Mouse (Mus musculus): ENCODE measurements around the gene Sf3b3. TPM values are rescaled to one million over a fixed set of nuclear protein-coding genes. Genes with fewer than 3 reads are reported as not detected.

Gene Sf3b3
- total RNA-seq, 2 experiments from 2014 or later = 61.8 to 66.5 TPM

DNA sequence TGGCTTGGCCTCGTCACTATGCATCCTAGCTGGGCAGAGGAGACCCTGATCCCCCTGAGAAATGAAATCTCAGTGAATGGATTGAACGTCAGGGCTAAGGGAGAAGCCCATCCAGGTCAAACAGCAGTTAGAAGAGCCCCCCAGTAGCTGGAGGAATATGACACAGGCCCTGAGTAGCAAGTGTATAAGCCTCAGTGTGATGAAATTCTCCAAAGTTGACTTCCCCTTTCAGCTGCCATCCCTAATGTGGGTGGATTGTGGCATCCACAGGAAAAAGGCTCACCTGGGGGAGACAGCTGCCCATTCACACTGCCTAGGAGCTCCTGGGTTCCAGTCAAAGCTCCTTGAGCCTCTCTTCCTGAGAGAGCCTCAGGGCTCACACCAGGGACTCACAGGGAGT is 61.2 kb downstream of the Sf3b3 start:
- Histone ChIP-seq H3K27ac (no peak overlapping the region), H3K4me3 (no peak overlapping the region)
- intact Hi-C loops (cut with DNase I) = no loop called here
- TF ChIP-seq CTCF (IDR thresholded peaks at IDR 0.05) = no peak
- DNase-seq (ENCODE audit: extremely low spot score in 1 of 2, low spot score in 2 of 2) = no peak

DNA sequence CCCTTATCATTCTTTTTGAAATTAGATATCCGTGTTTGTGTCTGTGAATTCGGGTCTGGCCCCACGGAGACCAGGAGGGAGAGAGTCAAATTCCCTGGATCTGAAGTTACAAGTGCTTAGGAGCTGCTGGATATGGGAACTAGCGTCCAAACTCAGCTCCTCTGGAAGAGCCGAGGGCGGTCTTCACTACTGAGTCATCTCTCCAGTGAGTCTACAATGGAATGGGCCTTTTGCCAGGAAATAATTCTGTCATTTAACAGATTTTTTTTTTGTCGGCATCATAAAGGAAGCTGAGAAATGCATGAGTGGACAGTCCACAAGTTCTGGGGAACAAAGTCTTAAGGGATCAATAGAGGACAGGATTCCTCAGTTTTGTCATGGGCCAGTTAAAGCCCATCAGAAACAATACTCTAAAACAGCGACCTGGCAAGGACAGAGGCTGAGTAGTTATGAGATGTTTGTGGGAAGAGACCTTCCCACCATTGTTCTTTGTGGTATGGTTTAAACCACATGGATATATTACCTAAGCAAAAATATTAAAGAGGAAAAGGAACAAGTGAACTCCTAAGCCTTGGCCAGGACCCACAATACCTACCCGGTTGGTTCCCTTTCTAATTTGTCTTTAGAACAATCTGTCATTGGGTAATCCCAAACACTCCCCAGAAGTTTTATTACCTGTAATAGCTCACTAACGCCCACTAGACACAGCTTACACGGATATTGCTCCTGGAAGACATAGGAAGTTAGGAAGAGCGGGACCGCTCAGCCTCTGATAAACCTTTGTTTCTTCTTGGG is 66.5 kb downstream of the Sf3b3 start:
- intact Hi-C loops (cut with DNase I) = no loop called here
- DNase-seq (ENCODE audit: extremely low spot score in 1 of 2, low spot score in 2 of 2) = no peak

DNA sequence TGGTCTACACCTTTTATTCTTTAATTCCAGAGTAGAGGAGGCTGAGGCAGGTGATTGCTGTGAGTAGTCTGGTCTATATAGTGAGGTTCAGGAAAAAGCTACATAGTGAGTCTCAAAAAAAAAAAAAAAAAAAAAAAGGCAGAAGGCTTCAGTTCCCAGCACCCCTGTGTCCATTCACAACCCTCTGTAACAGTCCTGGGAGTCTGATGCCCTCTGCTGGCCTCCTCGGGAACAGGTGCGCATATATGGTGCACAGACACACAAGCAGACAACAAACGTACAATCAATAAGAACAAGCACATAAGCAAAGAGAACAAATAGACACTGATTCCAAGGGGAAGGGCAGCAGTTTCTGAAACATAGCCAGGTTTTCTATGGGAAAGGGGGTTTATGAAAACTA is 70.3 kb downstream of the Sf3b3 start:
- Histone ChIP-seq H3K27ac (no peak overlapping the region), H3K4me3 (no peak overlapping the region)
- TF ChIP-seq CTCF (IDR thresholded peaks at IDR 0.05) = no peak; the same call in 1 of the 2 replicates
- intact Hi-C loops (cut with DNase I) = no loop called here
- DNase-seq (ENCODE audit: extremely low spot score in 1 of 2, low spot score in 2 of 2) = no peak

More for the DNA sequence above, 66.5 kb downstream of the Sf3b3 start:
- H3K27ac ChIP-seq = no peak overlapping the region
- H3K4me3 ChIP-seq = no peak overlapping the region
- TF ChIP-seq CTCF (IDR thresholded peaks at IDR 0.05) = no peak

DNA sequence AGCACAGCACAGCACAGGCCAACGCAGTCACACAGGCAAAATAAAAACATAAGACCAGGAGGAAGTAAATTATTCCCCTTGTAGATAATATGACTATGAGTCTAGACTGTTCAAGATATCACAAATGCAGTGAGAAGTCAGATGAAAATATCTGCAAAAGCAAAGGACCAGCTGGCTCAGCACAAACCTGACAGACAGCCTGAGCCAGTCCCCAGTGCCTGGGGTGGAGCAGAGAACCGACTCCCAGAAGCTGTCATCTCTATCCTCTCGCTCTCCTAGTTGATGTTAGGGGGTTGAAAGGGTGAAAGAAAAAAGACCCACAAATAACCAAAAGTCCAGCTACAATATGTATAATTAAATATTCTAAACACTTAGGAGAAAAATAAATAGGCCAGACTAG is 70.9 kb downstream of the Sf3b3 start:
- TF ChIP-seq CTCF (IDR thresholded peaks at IDR 0.05) = no peak
- Histone ChIP-seq H3K27ac (no peak overlapping the region), H3K4me3 (no peak overlapping the region)
- no peak for DNase-seq (ENCODE audit: extremely low spot score in 1 of 2, low spot score in 2 of 2)
- intact Hi-C loops (cut with DNase I) = no loop called here

DNA sequence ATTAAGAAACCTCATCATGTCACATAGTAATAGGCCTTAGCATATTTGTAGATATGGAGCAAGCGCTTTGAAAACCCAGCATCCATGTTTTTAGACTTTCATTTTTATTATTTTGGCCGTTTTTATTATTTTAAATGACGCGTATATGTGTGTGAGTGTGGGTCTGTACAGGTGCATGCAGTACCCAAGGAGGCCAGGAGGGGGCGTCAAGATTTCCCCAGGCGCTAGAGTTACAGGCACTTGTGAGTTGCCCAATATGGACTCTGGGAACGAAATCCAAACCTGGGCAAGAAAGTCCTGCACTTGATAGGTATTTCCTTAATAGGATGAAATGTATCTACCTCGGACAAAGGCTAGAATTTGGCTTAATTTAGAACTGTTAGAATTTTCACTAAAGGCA is 71.3 kb downstream of the Sf3b3 start:
- DNase-seq (ENCODE audit: extremely low spot score in 1 of 2, low spot score in 2 of 2) = no peak
- peak; percentile 51 for TF ChIP-seq CTCF (IDR thresholded peaks at IDR 0.05)
- Histone ChIP-seq H3K27ac (no peak overlapping the region), H3K4me3 (no peak overlapping the region)
- intact Hi-C loops (cut with DNase I) = no loop called here

DNA sequence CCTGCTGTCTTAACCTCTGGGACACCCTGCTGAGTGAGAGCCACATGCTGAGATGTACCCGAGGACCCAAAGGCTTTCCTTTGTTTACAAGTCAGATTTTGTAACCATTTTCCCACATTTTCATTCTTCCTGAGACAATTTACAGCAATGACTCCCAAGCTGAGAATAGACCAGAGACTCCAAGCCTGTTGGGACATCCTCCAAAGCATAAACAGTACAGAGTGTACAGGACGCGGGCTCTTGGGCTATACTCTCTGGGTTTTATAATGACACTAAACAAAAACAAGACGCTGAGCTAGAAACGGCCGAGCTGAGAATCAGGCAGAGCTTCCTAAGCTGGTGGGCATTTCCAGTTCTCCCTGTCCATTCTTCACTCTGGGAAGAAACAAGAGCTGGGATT is 71.9 kb downstream of the Sf3b3 start:
- intact Hi-C loops (cut with DNase I) = no loop called here
- no peak overlapping the region for H3K4me3 ChIP-seq
- H3K27ac ChIP-seq = no peak overlapping the region
- no peak for TF ChIP-seq CTCF (IDR thresholded peaks at IDR 0.05)
- DNase-seq (ENCODE audit: extremely low spot score in 1 of 2, low spot score in 2 of 2) = no peak

DNA sequence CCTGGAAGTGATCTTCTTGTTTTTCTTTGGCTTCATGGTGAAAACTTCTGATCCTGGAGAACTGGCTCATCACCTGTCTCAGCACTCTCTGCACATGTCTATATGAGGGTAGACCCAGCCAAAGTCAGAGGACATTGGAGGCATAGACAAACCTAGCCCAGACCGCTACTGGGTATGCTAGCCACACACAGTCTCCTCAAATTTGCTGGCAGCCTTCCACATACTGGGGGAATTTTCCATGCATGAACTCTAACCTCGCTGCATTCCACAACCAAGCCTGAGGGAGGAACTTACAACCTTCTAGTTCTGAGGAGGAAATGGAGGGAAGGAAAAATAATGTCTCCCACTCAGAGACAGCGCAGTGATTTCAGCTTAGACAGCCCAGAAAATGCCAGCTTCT is 72.5 kb downstream of the Sf3b3 start:
- intact Hi-C loops (cut with DNase I) = no loop called here
- no peak overlapping the region for H3K4me3 ChIP-seq
- DNase-seq (ENCODE audit: extremely low spot score in 1 of 2, low spot score in 2 of 2) = no peak
- H3K27ac ChIP-seq = no peak overlapping the region
- TF ChIP-seq CTCF (IDR thresholded peaks at IDR 0.05) = no peak

DNA sequence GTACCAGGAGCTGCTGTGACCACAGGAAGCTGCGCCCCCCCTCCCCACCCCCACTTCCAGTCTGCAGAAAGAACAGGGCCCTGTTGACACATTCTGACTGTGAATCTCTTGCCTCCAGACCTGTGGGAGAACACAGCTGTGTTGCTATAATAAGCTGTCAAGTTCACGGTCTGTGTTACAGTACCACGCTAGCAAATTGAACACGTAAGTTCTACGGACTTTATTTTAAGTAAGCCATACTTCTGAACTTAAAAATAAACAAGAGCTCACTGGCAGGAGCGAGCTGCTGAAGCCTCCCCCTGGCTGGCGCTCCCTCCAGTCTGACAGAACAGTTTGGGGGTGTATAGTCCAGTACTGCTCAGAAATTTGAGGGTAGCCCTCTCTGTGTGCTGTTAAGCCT is 74.1 kb downstream of the Sf3b3 start:
- intact Hi-C loops (cut with DNase I) = no loop called here
- DNase-seq (ENCODE audit: extremely low spot score in 1 of 2, low spot score in 2 of 2) = no peak
- TF ChIP-seq CTCF (IDR thresholded peaks at IDR 0.05) = no peak; the same call in 1 of the 2 replicates
- Histone ChIP-seq H3K27ac (no peak overlapping the region), H3K4me3 (no peak overlapping the region)

DNA sequence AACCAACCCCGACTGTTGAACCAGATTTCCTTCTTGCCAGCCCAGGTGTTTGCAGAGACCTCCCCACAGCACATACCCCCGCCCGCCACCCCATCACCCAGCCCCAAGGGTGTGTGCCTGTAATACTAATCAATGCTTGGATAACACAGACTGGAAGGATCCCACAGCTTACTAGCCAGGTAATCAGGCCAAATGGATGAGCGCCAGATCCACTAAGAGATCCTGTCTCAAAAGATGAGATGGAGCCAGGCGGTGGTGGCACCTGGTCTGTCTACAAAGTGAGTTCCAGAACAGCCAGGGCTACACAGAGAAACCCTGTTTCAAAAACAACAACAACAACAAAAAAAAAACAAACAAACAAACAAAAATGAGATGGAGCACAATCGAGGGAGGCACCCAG is 79.3 kb downstream of the Sf3b3 start:
- Histone ChIP-seq H3K27ac (no peak overlapping the region), H3K4me3 (no peak overlapping the region)
- DNase-seq (ENCODE audit: extremely low spot score in 1 of 2, low spot score in 2 of 2) = no peak
- intact Hi-C loops (cut with DNase I) = no loop called here
- TF ChIP-seq CTCF (IDR thresholded peaks at IDR 0.05) = no peak

DNA sequence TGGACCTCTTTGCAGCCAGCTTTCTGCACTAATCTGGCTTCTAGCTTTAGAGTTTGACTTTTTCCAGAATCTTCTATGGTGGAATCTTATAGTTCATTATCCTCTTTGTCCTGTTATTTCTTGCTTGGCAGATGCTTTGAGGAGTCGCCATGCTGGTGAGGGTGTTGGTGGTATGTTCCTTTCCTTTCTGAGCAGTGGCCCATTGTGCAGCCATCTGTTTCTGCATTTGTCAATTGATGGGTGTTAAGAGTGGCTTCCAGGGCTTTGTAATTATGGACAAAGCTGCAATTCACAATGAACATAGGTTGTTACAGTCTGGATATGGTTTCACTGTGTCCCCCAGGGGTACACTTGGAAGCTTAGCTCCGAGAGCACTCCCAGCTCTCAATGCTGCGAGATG is 81.9 kb downstream of the Sf3b3 start:
- no peak for DNase-seq (ENCODE audit: extremely low spot score in 1 of 2, low spot score in 2 of 2)
- Histone ChIP-seq H3K4me3 (no peak overlapping the region), H3K27ac (no peak overlapping the region)
- no peak for TF ChIP-seq CTCF (IDR thresholded peaks at IDR 0.05)
- intact Hi-C loops (cut with DNase I) = no loop called here

DNA sequence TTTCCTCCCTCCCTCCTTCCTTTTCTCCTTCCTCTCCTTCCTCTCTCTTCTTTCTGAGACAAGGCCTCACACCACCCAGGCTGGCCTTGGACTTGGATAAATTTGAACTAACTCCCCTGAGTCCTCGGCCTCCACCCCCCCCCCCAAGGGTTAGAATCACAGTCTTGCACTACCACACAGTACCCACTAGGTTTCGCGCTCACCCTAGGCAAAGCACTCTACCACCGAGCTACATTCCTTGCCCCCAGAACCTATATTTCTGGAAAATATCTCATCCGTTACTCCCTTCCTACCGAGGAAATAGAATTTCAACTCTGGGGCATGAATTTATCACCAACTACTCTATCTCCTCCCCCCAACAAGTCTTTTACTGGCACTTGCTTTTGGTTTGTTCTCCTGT is 84.6 kb downstream of the Sf3b3 start:
- no peak for DNase-seq (ENCODE audit: extremely low spot score in 1 of 2, low spot score in 2 of 2)
- intact Hi-C loops (cut with DNase I) = no loop called here
- Histone ChIP-seq H3K4me3 (no peak overlapping the region), H3K27ac (no peak overlapping the region)
- peak; percentile 12 for TF ChIP-seq CTCF (IDR thresholded peaks at IDR 0.05)

DNA sequence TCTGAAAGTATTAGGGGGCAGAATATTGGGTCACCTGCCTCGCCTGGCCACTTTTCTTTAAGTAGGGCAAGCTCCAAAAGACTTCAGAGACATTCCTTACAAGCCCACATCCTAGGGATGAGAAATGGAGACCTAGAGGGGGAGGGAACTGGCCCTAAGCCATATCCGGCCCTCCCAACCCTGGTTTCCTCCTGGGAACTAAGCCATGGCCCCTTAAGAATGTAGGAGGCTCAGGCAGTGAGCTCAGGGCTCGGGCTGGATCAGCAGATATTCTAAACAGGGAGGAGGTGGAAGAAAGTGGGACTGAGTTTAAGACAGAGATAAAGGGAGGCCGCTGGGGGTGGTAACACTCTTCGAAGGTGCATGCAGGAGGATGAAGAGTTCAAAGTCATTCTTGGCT is 85.4 kb downstream of the Sf3b3 start:
- Histone ChIP-seq H3K4me3 (no peak overlapping the region), H3K27ac (no peak overlapping the region)
- intact Hi-C loops (cut with DNase I) = no loop called here
- DNase-seq (ENCODE audit: extremely low spot score in 1 of 2, low spot score in 2 of 2) = no peak
- no peak for TF ChIP-seq CTCF (IDR thresholded peaks at IDR 0.05)

DNA sequence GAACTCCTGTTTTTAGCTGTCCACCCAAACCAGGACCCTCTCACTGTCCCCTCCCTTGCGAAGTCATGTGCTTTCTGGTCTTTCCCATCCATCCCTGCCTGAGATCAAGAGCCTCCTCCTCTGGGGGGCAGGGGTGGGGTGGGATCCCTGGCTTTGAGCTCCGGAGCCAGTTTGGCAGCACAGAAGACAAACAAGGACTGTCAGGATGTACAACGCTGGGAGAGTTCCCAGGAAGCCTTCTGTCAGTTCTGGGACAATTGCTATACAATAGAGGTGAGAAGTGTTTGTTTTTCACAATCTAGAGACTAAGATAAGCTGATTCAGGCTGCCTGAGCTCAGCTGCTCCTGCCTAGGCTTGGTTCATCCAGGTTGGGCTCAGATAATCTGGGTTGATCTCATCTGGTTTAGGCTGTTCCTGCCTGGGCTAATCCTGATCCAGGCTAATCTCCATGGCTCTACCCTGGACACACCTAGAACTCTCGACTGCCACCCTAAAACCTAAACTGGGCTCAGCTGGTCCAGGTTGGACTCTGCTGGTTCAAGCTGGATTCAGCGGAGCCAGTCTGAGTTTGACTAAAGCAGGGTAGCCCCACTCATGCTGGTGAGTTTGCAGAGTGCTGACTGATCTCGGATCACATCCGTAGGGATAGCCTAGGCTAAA is 86.2 kb downstream of the Sf3b3 start:
- no peak for TF ChIP-seq CTCF (IDR thresholded peaks at IDR 0.05)
- Histone ChIP-seq H3K27ac (no peak overlapping the region), H3K4me3 (no peak overlapping the region)
- no peak for DNase-seq (ENCODE audit: extremely low spot score in 1 of 2, low spot score in 2 of 2)
- intact Hi-C loops (cut with DNase I) = no loop called here

Other genes with a start within 250 kb of the Sf3b3 start
- gene Vac14, start 228.2 kb downstream of the Sf3b3 start, total RNA-seq (2021) = 10 to 100 TPM; 25.4 to 26.1 TPM
- 100 to 1,000 TPM; 207 to 234 TPM for gene Mtss1l, start 125.3 kb downstream of the Sf3b3 start, total RNA-seq (2021)
- 100 to 1,000 TPM; 103 TPM for gene Il34, start 40.9 kb downstream of the Sf3b3 start, total RNA-seq (2021)
- 10 to 100 TPM; 49.0 to 59.1 TPM for gene Cog4, start 187 bp downstream of the Sf3b3 start, total RNA-seq (2021)
- 10 to 100 TPM; 20.7 to 21.0 TPM for gene Fuk, start 55.7 kb upstream of the Sf3b3 start, total RNA-seq (2021)
- gene St3gal2, start 73.1 kb upstream of the Sf3b3 start, total RNA-seq (2021) = 10 to 100 TPM; 88.4 to 97.4 TPM
- gene Ddx19a, start 151.0 kb upstream of the Sf3b3 start, total RNA-seq (2021) = 10 to 100 TPM; 26.8 to 26.9 TPM
- gene Ddx19b, start 185.0 kb upstream of the Sf3b3 start, total RNA-seq (2021) = 10 to 100 TPM; 21.3 to 22.5 TPM
- 100 to 1,000 TPM in 1 of 2 experiments, 10 to 100 TPM in 1; 90.2 to 103 TPM for gene Aars, start 186.4 kb upstream of the Sf3b3 start, total RNA-seq (2021)
- not detected for gene Exosc6, start 209.6 kb upstream of the Sf3b3 start, total RNA-seq (2021)
- gene Clec18a, start 245.6 kb upstream of the Sf3b3 start, total RNA-seq (2021) = 1 to 10 TPM; 3.7 to 6.4 TPM
- 10 to 100 TPM; 31.2 to 31.9 TPM for gene Pdpr, start 247.8 kb upstream of the Sf3b3 start, total RNA-seq (2021)